Mouse (Mus musculus) c-Kit-positive CD71-positive TER-119-positive erythroid progenitor cells, embryonic 14.5 days (primary cell): Measurements from ENCODE around the gene Trmt10b.
A peak's percentile ranks its signal among the peaks of the same experiment; 100 is the strongest.

Experiments used
- DNase-seq: peaks from one replicate; pipeline ENCODE4 v3.0.0-alpha.2; 2013; ENCODE audit warnings: low spot score

Trmt10b gene

GRCm38 (mm10) chr4:45296662-45297564 lies at the start of gene Trmt10b:
Gene Trmt10b, plus strand, starts transcription at chr4:45297127.
- peak; percentile 74 for DNase-seq

- DNase-seq: no peak
These were observed 45.7 kb upstream of the Trmt10b start for GRCm38 (mm10) chr4:45251265-45251664.

- DNase-seq: no peak
These were observed 44.1 kb upstream of the Trmt10b start for GRCm38 (mm10) chr4:45252861-45253262.

GRCm38 (mm10) chr4:45253839-45254601 lies 42.9 kb upstream of the Trmt10b start:
- no peak for DNase-seq

- no peak for DNase-seq
These were observed 37.6 kb upstream of the Trmt10b start for GRCm38 (mm10) chr4:45259232-45259832.

GRCm38 (mm10) chr4:45261551-45261950 lies 35.4 kb upstream of the Trmt10b start:
- no peak for DNase-seq

- DNase-seq: peak; percentile 46
These were observed 29.0 kb upstream of the Trmt10b start for GRCm38 (mm10) chr4:45267883-45268282.

- no peak for DNase-seq
These were observed 25.9 kb upstream of the Trmt10b start for GRCm38 (mm10) chr4:45271041-45271452.

GRCm38 (mm10) chr4:45275770-45276169 lies 21.2 kb upstream of the Trmt10b start:
- DNase-seq: no peak

- DNase-seq: no peak
These were observed 17.6 kb upstream of the Trmt10b start for GRCm38 (mm10) chr4:45279292-45279691.

GRCm38 (mm10) chr4:45279981-45280548 lies 16.9 kb upstream of the Trmt10b start:
- peak; percentile 41 for DNase-seq

GRCm38 (mm10) chr4:45286318-45286717 lies 10.6 kb upstream of the Trmt10b start:
- DNase-seq: no peak

- DNase-seq: no peak
These were observed 9.0 kb upstream of the Trmt10b start for GRCm38 (mm10) chr4:45287906-45288305.

GRCm38 (mm10) chr4:45305536-45305935 lies 8.6 kb downstream of the Trmt10b start:
- no peak for DNase-seq

- DNase-seq: peak; percentile 14
These were observed 11.1 kb downstream of the Trmt10b start for GRCm38 (mm10) chr4:45308046-45308445.

GRCm38 (mm10) chr4:45308606-45309005 lies 11.7 kb downstream of the Trmt10b start:
- no peak for DNase-seq

GRCm38 (mm10) chr4:45311056-45311455 lies 14.1 kb downstream of the Trmt10b start:
- no peak for DNase-seq

GRCm38 (mm10) chr4:45320159-45320816 lies 23.4 kb downstream of the Trmt10b start:
- DNase-seq: peak; percentile 70

GRCm38 (mm10) chr4:45331139-45331538 lies 34.2 kb downstream of the Trmt10b start:
- no peak for DNase-seq

- no peak for DNase-seq
These were observed 35.5 kb downstream of the Trmt10b start for GRCm38 (mm10) chr4:45332466-45332865.

- no peak for DNase-seq
These were observed 44.3 kb downstream of the Trmt10b start for GRCm38 (mm10) chr4:45341226-45341625.
